Mouse (Mus musculus) natural killer cell, adult 2 months (primary cell): ENCODE data around the gene Pelo.

Experiments
- DNase-seq, 2 experiments: peaks; one replicate each; pipeline ENCODE4 v3.0.0; 2022; ENCODE audit warnings: low spot score in 2 of 2

Gene Pelo

DNA sequence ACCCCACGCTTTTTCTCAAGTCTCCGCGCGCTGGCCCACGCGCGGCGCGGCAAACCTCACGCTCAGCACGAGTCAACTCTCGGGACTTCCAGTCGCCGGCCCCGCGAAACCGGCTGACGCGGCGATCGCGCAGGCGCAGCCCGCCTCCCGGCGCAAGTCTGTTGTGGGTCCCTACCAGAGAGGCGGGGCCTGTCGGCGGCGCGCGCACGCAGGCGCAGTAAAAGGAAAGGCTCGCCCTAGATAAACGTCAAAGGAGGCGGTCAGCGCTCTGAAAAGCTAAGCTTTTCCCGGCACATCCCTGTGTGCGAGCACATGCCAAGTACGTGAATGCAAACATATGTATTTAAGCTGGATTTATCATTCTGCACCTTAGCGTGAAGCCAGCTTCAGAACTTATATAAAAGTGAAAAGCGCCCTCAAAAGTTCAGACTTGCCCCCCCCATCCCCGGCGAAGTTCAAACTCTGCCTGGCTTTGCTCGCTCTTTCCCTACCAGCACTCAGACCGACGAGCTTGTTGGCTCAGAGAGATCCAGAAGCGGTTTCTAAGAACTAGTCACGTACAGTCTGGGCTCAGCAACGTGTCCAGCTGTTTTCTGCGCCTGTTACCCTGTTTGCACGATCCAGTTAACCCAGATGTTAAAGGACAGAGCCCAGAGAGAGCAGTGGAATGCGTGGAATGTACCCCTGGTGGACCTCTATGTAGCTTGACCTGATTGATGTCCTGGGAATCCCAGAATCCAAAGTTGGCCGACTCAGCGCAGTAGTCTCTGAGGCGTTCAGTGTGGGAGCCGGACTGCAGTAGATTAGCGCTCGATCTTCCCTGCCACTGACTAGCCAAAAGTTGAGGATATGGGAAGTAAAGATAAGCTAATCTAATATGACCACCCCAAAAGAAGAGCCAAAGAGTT lies at the start of gene Pelo:
Pelo (minus strand) TSS at position 118 of the 908 bp plus-strand sequence.
- DNase-seq, result peak; percentile 93 to 95

DNA sequence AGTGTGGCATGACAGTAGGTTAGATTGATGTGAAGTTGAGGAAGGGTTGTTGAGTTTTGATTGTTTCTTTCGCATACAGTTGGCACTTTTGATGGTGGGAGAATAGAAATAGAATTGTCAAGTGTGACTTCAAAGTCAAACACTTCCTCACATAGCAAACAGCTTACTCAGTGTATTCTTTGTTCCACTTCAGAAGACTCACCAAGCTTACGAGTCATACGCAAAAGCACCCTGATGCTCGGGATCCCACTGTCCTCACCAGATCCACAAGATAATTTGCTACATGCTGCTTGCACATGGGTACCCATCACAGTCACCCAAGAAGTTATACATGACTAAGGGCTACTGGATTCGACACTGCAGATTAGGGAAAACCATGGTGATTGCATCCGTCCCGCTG lies 48.5 kb upstream of the Pelo start:
- DNase-seq, result no peak

DNA sequence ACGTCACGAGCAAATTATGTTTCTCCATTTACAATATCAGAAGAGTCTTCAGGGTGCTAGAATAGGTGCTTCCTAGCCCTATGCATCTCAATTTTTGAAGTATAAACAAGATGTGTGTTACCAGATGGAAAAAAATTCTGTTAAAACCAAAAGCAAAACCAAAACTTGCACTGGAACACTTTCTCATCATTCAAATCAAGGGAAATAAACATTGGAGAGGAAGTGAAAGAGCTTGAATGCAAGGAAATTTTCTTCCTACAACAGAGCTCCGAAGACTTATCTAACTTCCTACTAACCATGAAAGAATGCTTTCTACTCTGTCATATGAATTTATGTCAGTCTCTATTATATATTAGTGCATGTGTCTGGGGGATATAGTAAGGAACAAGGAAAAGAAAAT lies 46.8 kb upstream of the Pelo start:
- no peak for DNase-seq

DNA sequence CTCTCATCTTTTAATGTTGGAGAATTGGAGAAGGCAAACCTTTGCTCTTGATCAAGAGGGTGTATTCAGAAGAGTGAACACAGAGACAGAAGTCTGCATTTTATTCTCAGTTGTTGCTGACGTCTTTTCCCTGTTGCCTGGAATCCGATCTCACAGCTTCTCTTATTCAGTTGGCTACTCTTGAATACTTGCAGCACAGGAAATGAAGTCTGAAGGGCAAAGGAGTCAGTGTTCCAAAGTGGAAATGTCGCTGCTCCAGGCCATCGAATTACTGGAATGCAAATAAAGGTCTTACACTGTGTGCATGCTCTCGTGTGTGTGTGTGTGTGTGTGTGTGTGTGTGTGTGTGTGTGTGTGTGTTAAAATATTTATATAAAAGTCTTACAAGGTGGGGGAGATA lies 42.4 kb upstream of the Pelo start:
- no peak for DNase-seq

DNA sequence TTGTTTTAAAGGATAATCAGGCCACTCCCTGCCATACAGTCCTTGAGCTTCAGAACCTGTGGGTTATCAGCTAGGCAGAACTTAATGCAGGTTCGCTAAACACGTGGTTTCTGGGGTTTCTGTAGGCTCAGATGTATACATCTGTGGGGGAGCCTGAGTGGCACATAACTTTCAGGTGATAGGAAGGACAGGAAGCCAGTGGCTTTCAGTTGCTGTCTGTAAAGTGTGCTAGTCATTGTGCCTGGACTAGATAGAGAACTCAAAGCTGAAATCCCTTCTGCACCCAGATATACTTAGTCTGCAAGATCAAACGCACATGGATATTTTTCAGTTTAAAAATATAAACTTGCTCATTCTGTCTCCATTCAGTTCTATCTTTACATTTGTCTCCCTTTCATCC lies 41.4 kb upstream of the Pelo start:
- peak in 1 of 2 experiments; percentile 2 for DNase-seq

DNA sequence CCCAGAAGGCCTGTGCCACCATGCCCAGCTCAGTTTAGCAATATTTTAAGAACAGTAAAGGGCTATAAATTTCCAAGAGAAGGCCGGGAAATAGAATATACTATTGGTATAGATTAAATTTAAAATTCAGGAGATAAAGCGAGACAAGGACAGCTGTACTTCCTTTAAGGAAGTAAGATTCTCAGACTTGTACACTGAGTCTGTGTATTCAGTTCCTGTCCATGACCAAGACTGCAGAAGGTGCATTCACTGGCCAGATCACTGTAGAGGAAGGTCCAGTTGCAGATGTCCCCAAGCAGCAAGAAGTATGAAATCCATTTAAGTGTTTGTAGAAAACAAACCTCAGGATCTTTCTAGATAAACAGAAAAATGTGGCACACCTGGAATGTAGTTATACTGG lies 40.0 kb upstream of the Pelo start:
- DNase-seq, result no peak

DNA sequence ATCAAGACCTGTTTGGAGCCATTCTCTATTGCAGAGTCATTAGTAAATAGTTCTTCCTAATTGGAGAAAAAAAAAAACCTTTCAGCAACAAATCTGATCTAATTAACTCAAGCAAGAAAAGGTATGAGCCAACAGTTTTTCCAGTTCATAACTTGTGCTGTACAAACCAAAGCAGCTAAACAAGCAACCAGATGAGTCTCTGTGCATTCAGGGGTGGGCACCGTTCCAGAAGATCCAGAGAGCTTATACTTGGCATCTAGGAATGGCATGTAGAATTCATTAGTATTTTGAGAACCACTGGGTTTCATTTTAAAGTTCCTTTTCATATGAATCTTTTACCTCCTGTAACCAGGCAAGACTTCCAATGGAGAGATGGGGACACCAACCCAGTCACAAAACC lies 37.8 kb upstream of the Pelo start:
- DNase-seq, result no peak

DNA sequence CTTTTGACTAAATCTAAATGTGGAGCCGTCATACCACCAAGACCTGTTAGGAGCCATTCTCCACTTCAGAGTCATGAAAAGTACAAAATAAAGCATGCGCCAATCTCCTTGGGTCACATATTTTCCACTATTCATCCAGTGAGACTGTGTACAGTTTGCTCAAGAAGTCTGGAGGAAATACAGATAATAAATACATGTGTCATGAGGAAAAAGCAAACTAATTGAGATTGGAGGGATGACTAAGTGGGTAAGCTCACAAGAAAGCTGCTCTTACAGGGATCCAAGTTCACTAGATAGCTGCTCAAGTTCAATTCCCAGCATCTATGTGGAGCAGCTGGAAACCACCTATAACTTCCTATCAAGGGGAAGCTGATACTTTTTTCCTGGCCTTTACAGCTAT lies 36.5 kb upstream of the Pelo start:
- no peak for DNase-seq

DNA sequence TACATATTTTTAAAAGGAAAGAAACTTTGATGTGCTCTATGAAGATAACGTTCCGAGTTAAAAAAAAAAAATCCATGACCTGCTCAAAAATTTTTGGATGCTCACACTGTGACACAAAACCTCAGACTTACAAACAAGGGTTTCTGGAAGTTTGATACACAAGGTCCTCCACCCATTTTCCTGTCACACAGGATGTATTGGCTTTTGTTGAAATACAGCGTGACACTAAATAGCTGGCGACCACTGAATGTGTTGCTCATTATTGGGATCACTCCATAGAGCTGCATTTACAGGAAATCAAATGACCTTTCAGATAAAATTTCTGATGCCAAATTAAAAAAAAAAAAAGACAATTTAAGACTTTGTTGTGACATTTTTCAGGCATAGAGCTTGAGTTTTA lies 35.1 kb upstream of the Pelo start:
- DNase-seq, result no peak

DNA sequence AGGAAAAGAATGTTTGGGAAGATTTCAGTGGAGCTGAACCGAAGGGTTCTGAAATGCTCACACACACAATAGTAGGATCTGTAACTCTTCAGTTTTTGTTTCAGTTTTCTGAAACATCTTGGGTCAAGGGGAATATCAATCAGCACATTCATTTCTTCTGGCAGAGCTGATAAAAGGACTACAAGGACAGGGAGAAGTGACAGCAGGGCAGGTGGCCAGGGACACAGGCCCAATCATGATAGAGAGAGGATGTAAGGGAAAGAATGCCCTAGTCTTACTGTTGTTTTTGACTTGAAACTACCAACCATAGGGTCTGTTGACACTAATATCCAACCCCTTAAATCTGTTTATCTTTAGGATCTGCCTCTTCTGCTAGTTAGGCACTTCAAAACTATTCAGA lies 34.5 kb upstream of the Pelo start:
- DNase-seq, result no peak

DNA sequence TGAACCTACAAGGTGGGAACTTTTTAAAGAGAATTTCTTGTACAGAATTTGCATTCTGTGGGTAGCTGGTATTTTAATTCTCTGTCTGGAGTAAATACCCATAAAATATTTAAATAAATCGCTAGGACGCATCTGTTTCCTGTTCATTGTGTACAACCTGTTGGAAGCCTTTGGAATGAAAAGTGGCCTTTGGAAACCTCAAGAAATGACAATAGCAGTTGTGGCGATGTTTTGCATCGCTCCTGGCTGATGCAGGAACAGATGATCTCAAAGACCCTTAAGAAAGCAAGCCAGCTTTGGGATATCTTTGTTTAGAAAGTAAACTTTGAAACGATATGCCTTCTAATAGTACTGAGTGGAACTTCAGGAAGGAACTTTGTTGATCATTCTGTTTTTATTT lies 28.8 kb upstream of the Pelo start:
- DNase-seq, result no peak

DNA sequence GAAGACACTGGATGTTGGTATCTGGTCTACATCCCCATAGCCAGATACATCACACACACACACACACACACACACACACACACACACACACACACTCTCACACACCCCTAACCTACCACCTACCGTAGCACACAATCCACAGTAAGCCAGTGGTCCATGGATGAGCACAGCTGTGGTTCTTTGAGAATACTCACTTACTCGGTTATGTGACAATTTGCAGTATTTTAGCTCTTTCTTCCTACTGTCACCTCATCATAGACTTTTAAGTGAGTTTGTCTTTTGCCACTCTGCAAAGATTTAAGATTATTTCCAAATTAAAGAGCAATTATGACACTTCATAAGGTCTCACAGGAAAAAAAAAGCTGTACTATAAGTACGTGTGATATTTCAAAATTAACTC lies 28.2 kb upstream of the Pelo start:
- no peak for DNase-seq

DNA sequence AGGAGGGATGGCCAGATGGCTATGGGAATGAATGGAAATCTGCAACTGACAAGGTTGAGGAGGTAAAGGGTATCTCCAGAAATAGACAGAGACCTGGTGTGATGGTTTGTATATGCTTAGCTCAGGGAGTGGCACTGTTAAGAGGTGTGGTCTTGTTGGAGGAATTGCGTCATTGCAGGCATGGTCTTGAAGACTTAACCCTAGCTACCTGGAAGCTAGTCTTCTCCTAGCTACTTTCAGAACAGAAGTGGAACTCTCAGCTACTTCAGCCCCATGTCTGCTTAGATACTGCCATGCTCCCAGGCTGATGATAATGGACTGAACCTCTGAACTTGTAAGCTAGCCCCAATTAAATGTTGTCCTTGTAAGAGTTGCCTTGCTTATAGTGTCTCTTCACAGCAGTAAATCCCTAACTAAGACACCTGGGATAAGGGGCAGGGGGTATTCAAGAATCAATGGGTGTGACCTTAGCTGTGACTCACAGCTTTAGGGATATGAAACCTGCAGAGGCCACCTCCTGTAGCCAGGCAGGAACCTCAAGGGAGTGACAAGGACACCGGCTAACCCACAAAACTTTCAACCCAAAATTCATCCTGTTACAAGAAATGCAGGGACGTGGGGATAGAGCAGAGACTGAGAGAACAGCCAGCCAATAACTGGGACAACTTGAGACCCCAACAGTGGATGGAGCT lies 27.1 kb upstream of the Pelo start:
- no peak for DNase-seq

DNA sequence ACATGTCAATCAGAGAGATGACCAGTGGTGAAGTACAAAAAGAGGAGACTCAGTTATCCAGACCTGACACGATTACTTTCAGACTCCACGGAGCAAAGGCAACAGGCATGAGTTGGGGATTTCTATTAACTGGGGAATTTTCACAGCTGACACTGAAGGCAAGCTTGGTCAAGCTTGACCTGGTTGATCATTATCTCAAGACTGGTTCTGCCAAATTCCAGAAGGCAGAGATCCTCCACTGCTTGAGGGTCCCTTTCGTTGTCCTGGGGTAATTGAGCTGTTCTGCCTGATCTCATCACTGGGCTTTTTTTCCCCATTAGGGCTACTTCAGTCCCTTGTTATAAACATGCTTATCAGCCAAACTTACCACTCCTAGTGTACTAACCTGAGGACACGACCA lies 19.6 kb upstream of the Pelo start:
- no peak for DNase-seq

DNA sequence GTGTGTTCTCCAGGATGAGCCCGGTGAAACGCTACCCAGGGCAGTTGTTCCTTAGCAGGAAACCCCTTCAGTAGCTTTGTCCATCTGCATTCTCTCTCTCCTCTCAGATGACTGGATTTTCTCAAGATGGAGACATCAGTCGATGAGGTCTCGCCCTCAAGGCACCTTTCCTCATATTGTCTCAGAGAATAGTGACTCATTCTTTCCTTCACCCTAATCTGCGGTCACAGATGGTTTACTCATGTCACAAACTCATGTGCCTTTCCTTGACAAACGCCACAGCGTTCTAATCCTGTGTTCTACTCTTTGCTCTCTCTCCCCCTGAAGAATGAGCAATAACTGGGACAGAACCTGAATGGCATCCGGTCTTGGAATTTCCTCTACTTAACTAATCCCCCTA lies 17.4 kb upstream of the Pelo start:
- no peak for DNase-seq

DNA sequence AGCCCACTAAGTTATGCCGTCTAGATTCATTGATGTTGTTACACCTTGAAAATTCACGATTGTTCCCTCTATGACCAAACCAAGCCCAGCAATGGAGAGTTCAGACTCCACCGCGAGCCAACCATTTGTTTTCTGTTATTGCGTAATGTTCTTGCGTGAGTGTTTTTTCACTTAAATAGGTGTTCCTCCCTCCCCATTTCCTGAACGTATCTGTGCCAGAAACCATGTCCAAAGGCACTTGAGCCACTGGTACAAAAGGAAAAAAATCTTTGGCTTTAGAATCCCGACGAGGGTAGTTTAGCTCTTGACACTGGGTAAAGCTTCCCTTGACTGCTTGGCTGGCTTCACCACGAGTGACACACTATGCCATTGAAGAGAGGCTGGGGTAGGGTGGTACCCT lies 16.2 kb upstream of the Pelo start:
- no peak for DNase-seq

DNA sequence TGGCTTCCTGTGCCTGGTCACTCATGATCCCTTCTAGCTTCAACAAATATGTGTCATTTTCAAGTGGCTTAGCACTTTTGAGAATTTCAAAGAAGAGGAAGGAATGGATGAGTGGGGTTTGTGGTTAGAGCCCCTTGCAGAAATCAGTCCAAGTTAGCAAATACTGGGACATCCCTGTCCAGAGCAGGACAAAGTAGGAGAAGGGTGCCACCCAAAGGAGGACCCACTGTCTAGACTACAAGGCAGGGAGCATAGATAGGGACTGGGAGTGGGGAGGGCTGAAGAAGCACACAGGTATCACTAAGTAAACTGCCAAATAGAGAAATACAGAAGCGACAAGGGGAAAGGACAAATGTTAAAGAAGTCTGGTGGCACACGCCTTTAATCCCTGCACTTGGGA lies 12.8 kb upstream of the Pelo start:
- DNase-seq, result no peak

DNA sequence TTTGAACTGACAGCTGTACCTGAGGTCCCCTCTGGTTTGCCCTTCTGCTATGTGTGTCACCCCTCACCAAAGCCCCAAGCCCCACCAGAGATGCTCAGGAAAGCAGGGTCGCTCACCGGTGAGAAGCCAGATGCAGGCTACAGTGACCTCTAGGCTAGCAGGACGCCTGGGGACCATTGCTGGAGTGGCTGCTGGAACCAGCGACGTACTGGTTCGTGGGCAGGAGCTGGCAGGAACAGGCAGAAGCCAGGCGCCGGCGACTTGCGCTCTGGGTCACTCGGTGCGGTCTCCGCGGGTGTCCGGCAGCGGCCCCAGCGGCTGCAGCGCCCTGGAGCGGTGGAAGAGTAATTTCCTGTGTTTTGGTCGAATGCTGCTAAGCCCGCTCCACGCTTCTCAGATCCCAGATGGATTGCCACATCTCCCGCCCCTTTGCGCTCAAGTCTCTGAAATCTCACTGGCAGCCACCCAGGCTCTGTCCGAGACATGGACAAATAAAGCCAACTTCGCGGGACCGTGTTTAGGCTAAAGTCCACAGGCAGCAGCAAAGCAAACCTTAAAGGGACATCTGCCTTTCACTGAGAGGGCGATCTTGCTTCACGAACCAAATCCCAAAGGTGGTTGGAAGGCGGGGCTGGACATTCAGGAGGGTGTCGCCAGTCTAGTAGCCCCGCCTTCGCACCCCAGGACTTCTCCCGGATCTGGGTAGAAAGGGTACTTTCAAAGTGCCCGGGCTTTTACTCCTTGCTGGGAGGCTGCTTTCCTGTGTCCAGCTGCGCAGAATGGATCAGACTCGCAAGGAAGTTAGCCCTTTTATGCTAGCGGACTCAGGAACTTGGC lies 11.6 kb upstream of the Pelo start, which contains the start of the genes Gm49395 and Itga1:
Gm49395 (minus strand) TSS at position 567 of the 837 bp plus-strand sequence.
Itga1 (minus strand) TSS at position 610 of the 837 bp plus-strand sequence.
- peak; percentile 22 to 44 for DNase-seq

DNA sequence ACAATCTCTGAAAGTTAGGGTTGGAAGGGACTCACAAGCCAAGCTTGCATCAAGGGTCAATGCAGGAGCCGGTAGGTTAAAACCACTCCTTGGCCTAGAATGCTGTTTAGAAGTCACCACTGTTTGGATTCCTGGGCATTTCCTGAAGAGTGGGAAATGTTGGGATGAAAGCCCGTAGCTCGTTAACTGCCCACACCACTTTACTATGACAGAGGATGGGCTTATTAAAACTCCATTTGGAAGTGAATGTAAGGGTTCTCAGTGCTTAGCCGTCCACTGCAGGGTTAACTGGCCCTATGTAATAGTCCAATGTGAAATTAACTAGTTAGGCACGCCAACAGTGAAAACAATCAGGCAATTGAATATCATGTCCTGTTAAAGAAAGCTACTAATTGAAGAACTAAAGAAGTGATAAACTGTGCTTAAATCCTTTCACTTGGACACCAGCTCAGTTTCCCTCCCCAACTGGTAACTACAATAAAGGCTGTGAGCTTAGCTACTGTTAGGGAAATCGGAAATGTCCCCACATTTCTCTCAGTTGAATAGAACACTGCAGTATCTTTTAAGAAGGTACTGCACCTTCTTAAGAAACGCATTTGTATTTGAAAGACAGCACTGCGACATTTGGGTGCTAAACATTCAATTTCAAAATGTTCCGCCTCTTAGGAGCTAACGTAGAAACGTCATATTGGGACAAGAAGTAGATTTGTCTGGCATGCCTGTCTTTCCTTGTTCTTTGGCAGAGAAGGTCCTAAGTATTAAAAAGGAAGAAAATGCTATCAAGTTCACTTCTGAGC lies 10.6 kb upstream of the Pelo start:
- no peak for DNase-seq

DNA sequence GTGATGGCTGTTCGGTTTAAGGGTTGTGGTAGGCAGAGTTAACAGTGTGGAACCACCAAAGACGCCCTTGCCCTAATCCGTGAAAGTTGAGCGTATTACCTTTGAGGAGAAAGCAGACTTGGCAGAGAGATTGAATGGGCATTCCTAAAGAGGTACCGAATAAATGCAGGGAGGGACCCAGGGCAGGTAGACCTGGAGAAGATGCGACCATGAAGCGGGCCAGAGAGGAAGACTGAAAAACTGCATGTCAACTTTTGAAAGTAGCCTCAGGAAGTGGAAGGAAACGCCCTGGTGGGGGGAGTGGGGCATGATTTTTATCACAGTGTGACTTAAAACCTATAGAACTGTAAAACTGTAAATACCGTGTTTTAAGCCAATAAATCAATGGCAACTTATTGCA lies 9.4 kb upstream of the Pelo start:
- no peak for DNase-seq

DNA sequence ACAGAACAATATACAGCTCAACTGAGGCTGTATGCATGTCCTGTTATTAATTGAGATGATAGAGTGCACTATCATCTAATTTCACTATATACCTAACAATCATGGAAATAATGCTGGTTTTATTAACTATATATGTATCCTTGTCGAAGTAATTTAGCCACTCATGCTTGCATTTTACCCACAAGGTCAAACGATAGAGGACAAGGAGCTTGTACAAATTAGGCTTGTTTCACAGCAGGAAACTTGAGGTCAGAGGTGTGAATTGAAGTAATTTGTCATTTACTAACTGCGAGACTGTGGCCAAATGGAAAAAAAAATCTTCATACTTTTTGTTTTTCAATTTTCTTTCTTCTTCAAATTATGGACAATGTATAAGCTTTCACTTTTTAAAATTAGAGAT lies 8.2 kb upstream of the Pelo start:
- peak in 1 of 2 experiments; percentile 49 for DNase-seq
